Comparison of ENCODE assay signal across 18 mouse cellular contexts in genomic region chr11:36452436-36452835, GRCm38 (mm10).
A peak's percentile ranks its signal among the peaks of the same experiment; 100 is the strongest.
DNase-seq lines count a peak whose midpoint lies in the region; ATAC-seq and TF ChIP-seq lines count a peak whose summit lies in the region.
"Had no signal": no experiment of that assay in that cellular context is flagged by ENCODE, and none has a peak within 500 bp of the region (broad histone marks: within the 10 kb centered on the region; RNA-seq: fewer than 3 reads in every experiment).

No protein-coding gene starts in this region.

- H3K27ac ChIP-seq in forebrain, embryonic 15.5 days (replicated peaks): no peak overlapping the region
- H3K27ac ChIP-seq in forebrain, embryonic 10.5 days: no peak overlapping the region
- peak overlapping the region; percentile 12 for H3K27ac ChIP-seq in layer of hippocampus, adult 2 months
- H3K27ac ChIP-seq: embryonic facial prominence, embryonic 12.5 days; limb, embryonic 12.5 days; liver, embryonic 15.5 days; neural tube, embryonic 15.5 days; stomach, embryonic 15.5 days had no signal

- ATAC-seq in forebrain, embryonic 15.5 days (replicated peaks): peak; percentile 46; the same call in 1 of the 2 replicates

- no peak overlapping the region for H3K4me3 ChIP-seq in forebrain, embryonic 15.5 days
- H3K4me3 ChIP-seq in forebrain, embryonic 10.5 days: no peak overlapping the region
- H3K4me3 ChIP-seq in layer of hippocampus, adult 2 months: peak overlapping the region; percentile 17
- H3K4me3 ChIP-seq: embryonic facial prominence, embryonic 12.5 days; limb, embryonic 12.5 days; liver, embryonic 15.5 days; myocyte; neural tube, embryonic 15.5 days; stomach, embryonic 15.5 days had no signal

- H3K9me3 ChIP-seq in forebrain, embryonic 15.5 days: no peaks in the 10 kb centered on the region
- H3K9me3 ChIP-seq in forebrain, embryonic 10.5 days: no peaks in the 10 kb centered on the region
- H3K9me3 ChIP-seq: embryonic facial prominence, embryonic 12.5 days; limb, embryonic 12.5 days; liver, embryonic 15.5 days; neural tube, embryonic 15.5 days; stomach, embryonic 15.5 days had no signal

- no peak for DNase-seq in forebrain, embryonic 10.5 days (ENCODE audit: extremely low spot score, low spot score)
- DNase-seq in layer of hippocampus, adult 2 months (ENCODE audit: low spot score in 2 of 2): no peak
- DNase-seq in layer of hippocampus, adult 9-11 months: no peak
- DNase-seq in retina, postnatal 1 day: peak; percentile 38
- no peak for DNase-seq in retina, embryonic 14.5 days (ENCODE audit: low spot score)
- DNase-seq in lung, postnatal 36 days: peak; percentile 6
- no peak for DNase-seq in ovary, postnatal 10 days (ENCODE audit: low spot score)
- DNase-seq: adrenal gland, adult 8-10 months; cerebellum, adult 8-10 months; kidney, adult 18-20 months; kidney, postnatal 10 days had no signal

- no peak for TF ChIP-seq CTCF in layer of hippocampus, adult 2 months (conservative IDR thresholded peaks at IDR 0.05)

- H3K27me3 ChIP-seq in forebrain, embryonic 15.5 days: no peaks in the 10 kb centered on the region
- H3K27me3 ChIP-seq in forebrain, embryonic 10.5 days (ENCODE audit: poor library complexity, severe bottlenecking): peaks cover 13% of the 10 kb centered on the region
- H3K27me3 ChIP-seq: embryonic facial prominence, embryonic 12.5 days; limb, embryonic 12.5 days; liver, embryonic 15.5 days; neural tube, embryonic 15.5 days; stomach, embryonic 15.5 days had no signal

- peaks cover 22% of the 10 kb centered on the region for H3K4me1 ChIP-seq in forebrain, embryonic 15.5 days
- H3K4me1 ChIP-seq in forebrain, embryonic 10.5 days: no peaks in the 10 kb centered on the region
- H3K4me1 ChIP-seq: embryonic facial prominence, embryonic 12.5 days; limb, embryonic 12.5 days; liver, embryonic 15.5 days; stomach, embryonic 15.5 days had no signal

- 80% methylated on average over 9 of the region's 9 CpGs for WGBS in forebrain, embryonic 15.5 days
- WGBS in forebrain, embryonic 10.5 days: 87% methylated on average over 9 of the region's 9 CpGs

- no peaks in the 10 kb centered on the region for H3K36me3 ChIP-seq in forebrain, embryonic 15.5 days
- H3K36me3 ChIP-seq in forebrain, embryonic 10.5 days (replicated peaks): no peaks in the 10 kb centered on the region
- H3K36me3 ChIP-seq: embryonic facial prominence, embryonic 12.5 days; limb, embryonic 12.5 days; liver, embryonic 15.5 days; neural tube, embryonic 15.5 days; stomach, embryonic 15.5 days had no signal

- no peak overlapping the region for H3K9ac ChIP-seq in forebrain, embryonic 15.5 days (replicated peaks)
- H3K9ac ChIP-seq: embryonic facial prominence, embryonic 12.5 days; limb, embryonic 12.5 days; liver, embryonic 15.5 days; neural tube, embryonic 15.5 days; stomach, embryonic 15.5 days had no signal

- no peak overlapping the region for H3K4me2 ChIP-seq in forebrain, embryonic 15.5 days (replicated peaks)
- H3K4me2 ChIP-seq: embryonic facial prominence, embryonic 12.5 days; limb, embryonic 12.5 days; liver, embryonic 15.5 days; neural tube, embryonic 15.5 days; stomach, embryonic 15.5 days had no signal

Comparison
In these comparisons a context has a peak if more than half of its experiments do, and no peak if none do; other contexts are left out.
1. DNase-seq: peak in retina, postnatal 1 day (single experiment) and lung, postnatal 36 days (single experiment); none in forebrain, embryonic 10.5 days (single experiment), layer of hippocampus, adult 2 months (0 of 2), layer of hippocampus, adult 9-11 months (single experiment), retina, embryonic 14.5 days (single experiment) and ovary, postnatal 10 days (single experiment).